Mouse (Mus musculus) Patski (cell line): ENCODE results near the gene Plcxd2. TPM values are rescaled to one million over a fixed set of nuclear protein-coding genes. Genes with fewer than 3 reads are reported as not detected.
A peak's percentile ranks its signal among the peaks of the same experiment; 100 is the strongest.

Experiments used
- ATAC-seq: fragments of 100-300 bp; one replicate; pipeline ENCODE4 v1.8.0; 2021
- CTCF ChIA-PET: fragments of 350-600 bp; sonication (Branson Sonifier 250); formaldehyde crosslinking; loops from one replicate; lab custom pipeline; 2022; ENCODE audit warnings: inconsistent platforms; lab: Charles Lee
- POLR2A ChIA-PET: fragments of 350-600 bp; sonication (Branson Sonifier 250); formaldehyde crosslinking; loops from one replicate; lab custom pipeline; 2022; ENCODE audit warnings: antibody characterized with exemption, inconsistent platforms; lab: Charles Lee
- DNase-seq: peaks from one replicate; pipeline ENCODE4 v3.0.0-alpha.2; 2011; ENCODE audit warnings: low read depth, low spot score
- H3K27me3 ChIP-seq: fragments of 371-371 bp; one replicate; pipeline ENCODE4 v1.5.1; 2021
- CTCF ChIP-seq: fragments of 100-300 bp; IDR thresholded peaks from one replicate; pipeline ENCODE4 v1.5.1; 2021
- in situ Hi-C: fragments of 300-500 bp; cut with MboI; formaldehyde crosslinking; loops from 3 replicates; pipeline ENCODE4 v1.11.1; 2018; ENCODE audit warnings: low pct_unique_long_range_greater_than_20kb, mixed read lengths
- polyA plus RNA-seq: library from polyadenylated mRNA; unstranded; gene quantifications from one replicate; pipeline ENCODE4 v1.2.3, GENCODE M21; 2021

Gene Plcxd2
- polyA plus RNA-seq, 1 experiment from 2014 or later = 8.2 TPM

DNA sequence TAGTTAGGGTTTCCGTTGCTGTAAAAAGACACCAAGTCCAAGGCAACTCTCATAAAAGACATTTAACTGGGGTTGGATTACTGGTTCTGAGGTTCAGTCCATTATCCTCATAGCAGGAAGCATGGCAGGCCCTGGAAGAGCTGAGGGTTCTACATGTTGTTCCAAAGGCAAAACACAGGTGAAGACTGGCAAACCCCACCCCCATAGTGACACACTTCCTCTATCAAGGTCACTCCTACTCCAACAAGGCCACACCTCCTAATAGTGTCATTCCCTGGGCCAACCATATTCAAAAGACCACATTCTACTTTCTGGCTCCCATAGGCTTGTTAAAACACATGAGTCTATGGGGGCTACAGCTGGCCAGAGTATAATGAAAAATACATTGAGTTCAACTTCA lies 1.7 kb upstream of the Plcxd2 start:
- CTCF ChIA-PET = interaction anchor here (1.0 to 2.6 kb wide), 3 partner anchors 10 to 327 kb away, joined by 3 to 12 read pairs (median 3); no protein-coding TSS in a partner anchor
- TF ChIP-seq CTCF = no peak
- in situ Hi-C loops = no loop called here
- no peaks in the 10 kb centered on the region for H3K27me3 ChIP-seq
- DNase-seq = no peak
- ATAC-seq = no peak
- POLR2A ChIA-PET = interaction anchor here (0.6 kb wide), 1 partner anchor 321 kb away, joined by 3 read pairs; no protein-coding TSS in a partner anchor

DNA sequence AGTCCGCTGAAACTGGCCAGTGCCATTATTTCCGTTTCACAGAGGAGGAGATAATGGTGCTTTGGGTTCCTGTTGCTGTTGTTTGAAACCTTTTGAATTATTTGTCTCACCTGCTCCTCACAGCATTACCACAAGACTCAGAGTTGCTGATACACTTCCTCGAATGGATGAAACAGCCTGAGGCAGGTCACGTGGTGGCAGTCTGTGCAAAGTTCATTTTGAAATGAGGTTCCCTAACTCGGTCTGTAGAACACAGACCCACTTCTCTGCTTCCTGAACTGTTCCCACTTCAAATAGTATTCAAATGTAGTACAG lies 845 bp upstream of the Plcxd2 start:
- no peak for DNase-seq
- in situ Hi-C loops = no loop called here
- no peaks in the 10 kb centered on the region for H3K27me3 ChIP-seq
- ChIA-PET POLR2A (interaction anchor here (0.6 to 1.5 kb wide), 2 partner anchors 16 to 42 kb away, joined by 4 to 6 read pairs; no protein-coding TSS in a partner anchor), CTCF (interaction anchor here (1.0 to 2.6 kb wide), 5 partner anchors 11 to 327 kb away, joined by 3 to 11 read pairs (median 5); no protein-coding TSS in a partner anchor)
- TF ChIP-seq CTCF = no peak
- ATAC-seq = no peak

- CTCF ChIA-PET = interaction anchor here (1.2 to 2.6 kb wide), 4 partner anchors 12 to 36 kb away, joined by 3 to 11 read pairs (median 5); no protein-coding TSS in a partner anchor
- TF ChIP-seq CTCF = no peak
- POLR2A ChIA-PET = interaction anchor here (1.1 to 1.9 kb wide), 3 partner anchors 10 to 167 kb away, joined by 5 to 9 read pairs (median 6); no protein-coding TSS in a partner anchor
- in situ Hi-C loops = no loop called here
- peak; percentile 28 for ATAC-seq
- H3K27me3 ChIP-seq = no peaks in the 10 kb centered on the region
- DNase-seq = no peak
Measured at GRCm38 (mm10) chr16:46009717-46010116, 301 bp downstream of the Plcxd2 start.

DNA sequence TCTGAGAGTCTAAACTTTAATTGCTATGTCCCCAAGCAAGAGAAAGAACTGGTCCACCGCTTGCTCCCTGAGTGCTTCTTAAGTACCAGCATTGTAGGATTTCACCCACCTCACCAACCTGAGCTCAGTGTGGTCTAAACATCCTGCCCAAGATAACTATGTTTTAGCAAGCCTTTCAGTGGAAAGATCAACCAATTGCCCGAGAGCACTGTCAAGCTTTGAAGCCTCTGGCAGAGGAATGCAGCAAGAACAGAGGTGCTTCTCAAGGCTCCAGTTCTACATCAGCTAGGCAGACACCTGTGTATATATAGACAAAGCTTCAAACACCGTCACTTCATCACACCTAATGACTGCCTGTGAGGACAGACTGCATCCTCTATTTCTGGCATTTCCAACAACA lies 1.3 kb downstream of the Plcxd2 start:
- no peak for DNase-seq
- ChIA-PET POLR2A (interaction anchor here (1.1 to 1.9 kb wide), 3 partner anchors 9 to 166 kb away, joined by 5 to 9 read pairs (median 8); no protein-coding TSS in a partner anchor), CTCF (interaction anchor here (1.0 to 2.6 kb wide), 6 partner anchors 10 to 40 kb away, joined by 3 to 14 read pairs (median 6); no protein-coding TSS in a partner anchor)
- no peaks in the 10 kb centered on the region for H3K27me3 ChIP-seq
- no peak for ATAC-seq
- TF ChIP-seq CTCF = no peak
- in situ Hi-C loops = no loop called here

- ChIA-PET POLR2A (interaction anchor here (1.4 kb wide), 1 partner anchor 164 kb away, joined by 8 read pairs; no protein-coding TSS in a partner anchor), CTCF (interaction anchor here (1.0 to 2.6 kb wide), 5 partner anchors 11 to 40 kb away, joined by 3 to 14 read pairs (median 7); no protein-coding TSS in a partner anchor)
- DNase-seq = peak; percentile 68
- TF ChIP-seq CTCF = no peak
- in situ Hi-C loops = no loop called here
- no peaks in the 10 kb centered on the region for H3K27me3 ChIP-seq
- peak; percentile 32 for ATAC-seq
Measured at GRCm38 (mm10) chr16:46008036-46008605, 1.9 kb downstream of the Plcxd2 start.

- TF ChIP-seq CTCF = no peak
- ChIA-PET POLR2A (interaction anchor here (0.5 to 0.6 kb wide), 2 partner anchors 128 to 214 kb away, joined by 3 to 4 read pairs; no protein-coding TSS in a partner anchor), CTCF (no interaction called here)
- no peak for ATAC-seq
- H3K27me3 ChIP-seq = no peaks in the 10 kb centered on the region
- no peak for DNase-seq
- in situ Hi-C loops = no loop called here
Measured at GRCm38 (mm10) chr16:46006261-46006660, 3.8 kb downstream of the Plcxd2 start.

GRCm38 (mm10) chr16:46001550-46002166 lies 8.4 kb downstream of the Plcxd2 start:
- POLR2A ChIA-PET = no interaction called here
- DNase-seq = no peak
- no peak for ATAC-seq
- no peaks in the 10 kb centered on the region for H3K27me3 ChIP-seq
- in situ Hi-C loops = no loop called here
- TF ChIP-seq CTCF = no peak
- CTCF ChIA-PET = no interaction called here

GRCm38 (mm10) chr16:46000976-46001375 lies 9.0 kb downstream of the Plcxd2 start:
- no peak for DNase-seq
- H3K27me3 ChIP-seq = no peaks in the 10 kb centered on the region
- in situ Hi-C loops = no loop called here
- ATAC-seq = no peak
- ChIA-PET CTCF (no interaction called here), POLR2A (no interaction called here)
- no peak for TF ChIP-seq CTCF

GRCm38 (mm10) chr16:45999374-46000191 lies 10.4 kb downstream of the Plcxd2 start:
- ChIA-PET POLR2A (interaction anchor here (0.6 to 1.0 kb wide), 2 partner anchors 10 to 221 kb away, joined by 5 read pairs; no protein-coding TSS in a partner anchor), CTCF (interaction anchor here (1.2 kb wide), 2 partner anchors 26 to 32 kb away, joined by 3 read pairs; no protein-coding TSS in a partner anchor)
- ATAC-seq (no peak), DNase-seq (no peak)
- no peaks in the 10 kb centered on the region for H3K27me3 ChIP-seq
- in situ Hi-C loops = loop anchor here (10.0 kb wide), 1 partner anchor 105 kb away; no protein-coding TSS in a partner anchor
- no peak for TF ChIP-seq CTCF

DNA sequence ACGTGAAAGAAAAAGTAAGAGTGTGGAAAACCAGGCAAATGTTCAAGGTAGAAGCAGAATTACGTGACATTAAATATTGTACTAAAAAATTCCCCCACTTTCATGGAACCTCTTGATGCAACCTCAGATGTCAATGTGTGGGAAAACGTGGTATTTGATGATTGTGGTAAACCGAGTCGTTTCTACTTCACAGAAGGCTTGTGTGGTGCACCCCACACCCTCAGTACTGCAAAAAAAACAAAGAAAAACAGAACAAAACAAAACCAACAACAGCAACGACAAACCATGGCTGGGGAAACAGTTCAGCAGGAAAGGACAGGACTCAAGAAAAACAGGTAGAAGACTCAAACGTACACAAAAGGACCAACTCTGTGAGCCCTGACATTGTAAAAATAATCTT lies 11.8 kb downstream of the Plcxd2 start:
- in situ Hi-C loops = loop anchor here (10.0 kb wide), 1 partner anchor 107 kb away; no protein-coding TSS in a partner anchor
- ChIA-PET CTCF (no interaction called here), POLR2A (no interaction called here)
- no peak for TF ChIP-seq CTCF
- H3K27me3 ChIP-seq = no peaks in the 10 kb centered on the region
- DNase-seq (no peak), ATAC-seq (no peak)
